20 mouse cellular contexts compared by ENCODE assay signal in genomic region chr12:14137046-14137445, GRCm38 (mm10). TPM values are rescaled to one million over a fixed set of nuclear protein-coding genes. Genes with fewer than 3 reads are reported as not detected.
"Had no signal": no experiment of that assay in that cellular context is flagged by ENCODE, and none has a peak within 500 bp of the region (broad histone marks: within the 10 kb centered on the region; RNA-seq: fewer than 3 reads in every experiment).

No protein-coding gene starts in this region.

- H3K4me3 ChIP-seq: kidney, embryonic 15.5 days; left cerebral cortex, adult 2 months; limb, embryonic 12.5 days; limb, embryonic 15.5 days; lung, embryonic 15.5 days; midbrain, embryonic 12.5 days had no signal

- H3K9me3 ChIP-seq: kidney, embryonic 15.5 days; limb, embryonic 12.5 days; limb, embryonic 15.5 days; lung, embryonic 15.5 days; midbrain, embryonic 12.5 days had no signal

- H3K4me1 ChIP-seq: kidney, embryonic 15.5 days; limb, embryonic 12.5 days; limb, embryonic 15.5 days; lung, embryonic 15.5 days; midbrain, embryonic 12.5 days had no signal

- H3K4me2 ChIP-seq: kidney, embryonic 15.5 days; limb, embryonic 12.5 days; limb, embryonic 15.5 days; liver, embryonic 11.5 days; lung, embryonic 15.5 days; midbrain, embryonic 12.5 days had no signal

- H3K9ac ChIP-seq: kidney, embryonic 15.5 days; limb, embryonic 12.5 days; limb, embryonic 15.5 days; liver, embryonic 14.5 days; liver, postnatal 0 days; lung, embryonic 15.5 days; midbrain, embryonic 12.5 days had no signal

- H3K36me3 ChIP-seq: kidney, embryonic 15.5 days; limb, embryonic 12.5 days; limb, embryonic 15.5 days; lung, embryonic 15.5 days; midbrain, embryonic 12.5 days had no signal

- ATAC-seq: liver, postnatal 0 days; midbrain, embryonic 16.5 days had no signal

- H3K27me3 ChIP-seq: kidney, embryonic 15.5 days; limb, embryonic 12.5 days; limb, embryonic 15.5 days; lung, embryonic 15.5 days; midbrain, embryonic 12.5 days had no signal

- DNase-seq: kidney, adult 8-10 months; kidney, postnatal 10 days; kidney, postnatal 36 days; layer of hippocampus, postnatal 36 days; left cerebral cortex, postnatal 4 days; liver, postnatal 0 days; lung, postnatal 10 days; lung, postnatal 4 days; thymus, adult 18-20 months; thymus, postnatal 36 days had no signal

- H3K27ac ChIP-seq: kidney, embryonic 15.5 days; left cerebral cortex, adult 2 months; limb, embryonic 12.5 days; limb, embryonic 15.5 days; liver, embryonic 14.5 days; lung, embryonic 15.5 days; midbrain, embryonic 12.5 days had no signal

RNA-seq across cellular contexts. Expression of gene Fam84a, which starts 14.8 kb away (rescaled TPM):
- total RNA-seq: megakaryocyte, adult 5-6 weeks had no signal
